Mouse (Mus musculus) heart, postnatal 0 days (tissue): ENCODE measurements around the gene Tgm1.

Experiments used
- CTCF ChIP-seq: IDR thresholded peaks from 2 replicates; pipeline ENCODE4 v1.5.1; 2016; ENCODE audit warnings: antibody characterized with exemption, control low read depth, low read depth
- EP300 ChIP-seq: IDR thresholded peaks from 2 replicates; pipeline ENCODE4 v1.6.1; 2016; ENCODE audit warnings: antibody characterized with exemption, low read depth

GRCm38 (mm10) chr14:55707397-55707796 is 6.3 kb downstream of the Tgm1 start:
- TF ChIP-seq CTCF (no peak), EP300 (no peak)
